Mouse (Mus musculus): ENCODE measurements around the gene Mss51.

- TF ChIP-seq POLR2A (IDR thresholded peaks at IDR 0.05; ENCODE audit: extremely low read depth, insufficient read depth, low read length) (no peak), CTCF (IDR thresholded peaks at IDR 0.05; ENCODE audit: low read depth, low read length) (no peak)
Measured at GRCm38 (mm10) chr14:20478385-20478784, 18.3 kb downstream of the Mss51 start.
